Mouse (Mus musculus): ENCODE results near the gene Gak.
A peak's percentile ranks its signal among the peaks of the same experiment; 100 is the strongest.

Gak gene

GRCm38 (mm10) chr5:108599923-108600322 lies 29.6 kb downstream of the Gak start:
- DNase-seq (ENCODE audit: low spot score in 2 of 2): no peak

- peak; percentile 48 to 76 for DNase-seq (ENCODE audit: low spot score in 2 of 2)
Observed at GRCm38 (mm10) chr5:108581361-108581891, 48.1 kb downstream of the Gak start.

GRCm38 (mm10) chr5:108573054-108573453 lies 56.5 kb downstream of the Gak start:
- no peak for DNase-seq (ENCODE audit: low spot score in 2 of 2)

- no peak for DNase-seq (ENCODE audit: low spot score in 2 of 2)
Observed at GRCm38 (mm10) chr5:108570991-108571390, 58.6 kb downstream of the Gak start.

GRCm38 (mm10) chr5:108567104-108567503 lies 62.5 kb downstream of the Gak start:
- no peak for DNase-seq (ENCODE audit: low spot score in 2 of 2)

GRCm38 (mm10) chr5:108566523-108566922 lies 63.0 kb downstream of the Gak start:
- DNase-seq (ENCODE audit: low spot score in 2 of 2): no peak

DNA sequence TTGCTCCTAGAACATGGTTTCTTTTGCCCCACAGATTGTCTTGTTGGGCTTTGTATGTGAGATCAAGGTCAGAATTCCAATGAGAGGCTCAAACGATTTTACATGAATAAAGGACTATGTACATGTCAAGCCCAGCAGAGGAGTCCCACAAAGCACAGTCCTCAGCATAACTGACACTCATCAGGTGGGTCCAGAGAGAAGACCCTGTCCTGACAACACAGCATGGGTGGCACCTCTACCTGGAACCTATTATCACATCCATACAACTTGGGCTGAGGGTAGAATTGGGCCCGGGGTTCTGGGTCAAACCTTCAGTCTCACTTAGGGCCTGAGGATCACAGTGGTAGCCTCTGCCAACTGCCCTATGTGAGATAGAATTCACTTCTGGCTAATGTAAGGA lies 64.2 kb downstream of the Gak start:
- no peak for DNase-seq (ENCODE audit: low spot score in 2 of 2)

DNA sequence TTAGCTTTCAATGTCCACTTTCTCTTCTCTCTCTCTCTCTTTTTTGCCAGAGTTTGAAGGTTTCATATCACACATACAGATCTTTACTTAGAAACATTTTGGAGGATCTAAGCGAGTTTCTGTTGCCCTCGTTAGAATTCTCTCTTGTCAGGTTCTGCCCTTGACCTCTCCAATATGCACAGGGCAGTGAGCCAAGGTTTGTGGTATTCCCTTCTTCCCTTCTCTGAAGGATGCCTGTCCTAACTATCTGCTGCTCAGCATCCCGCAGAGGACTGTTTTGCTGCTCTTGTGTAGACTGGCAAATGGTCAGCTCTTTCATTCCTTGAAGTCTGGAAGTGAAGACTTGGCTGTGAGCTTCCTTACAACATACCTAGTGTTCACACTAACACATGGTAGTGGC lies 65.2 kb downstream of the Gak start:
- no peak for DNase-seq (ENCODE audit: low spot score in 2 of 2)

DNA sequence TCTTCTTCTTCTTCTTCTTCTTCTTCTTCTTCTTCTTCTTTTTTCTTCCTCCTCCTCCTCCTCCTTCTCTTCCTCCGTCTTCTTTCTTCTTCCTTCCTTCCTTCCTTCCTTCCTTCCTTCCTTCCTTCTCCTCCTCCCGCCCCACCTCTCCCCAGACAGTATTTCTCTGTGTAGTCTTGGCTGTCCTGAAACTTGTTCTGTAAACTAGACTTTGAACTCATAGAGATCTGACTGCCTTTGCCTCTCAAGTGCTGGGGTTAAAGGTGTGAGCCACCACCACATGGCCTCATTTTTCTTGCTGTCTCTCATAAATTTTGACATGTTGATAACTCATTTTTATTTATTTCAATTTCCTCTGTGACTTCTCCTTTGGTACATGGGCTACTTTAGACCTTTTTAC lies 67.1 kb downstream of the Gak start:
- DNase-seq (ENCODE audit: low spot score in 2 of 2): no peak

DNA sequence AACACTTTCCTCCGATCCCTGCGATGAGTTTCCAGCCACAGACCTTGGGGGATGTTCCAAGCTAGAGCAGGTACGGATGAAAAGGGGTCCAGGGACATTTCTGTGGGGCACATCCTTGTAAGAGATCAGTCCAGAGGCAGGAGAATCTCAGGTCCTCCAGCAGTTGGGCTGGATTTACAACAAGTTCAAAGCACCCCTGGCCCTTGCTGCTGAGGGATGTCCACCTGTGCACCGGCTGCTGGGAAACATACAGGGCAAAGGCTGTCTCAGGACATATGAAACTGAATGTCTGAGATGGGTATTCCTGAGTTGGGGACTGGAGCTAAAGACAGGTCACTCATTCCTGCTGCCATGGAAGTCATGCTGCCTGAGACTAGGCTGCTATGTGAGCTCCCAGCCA lies 72.6 kb downstream of the Gak start:
- DNase-seq (ENCODE audit: low spot score in 2 of 2): no peak

GRCm38 (mm10) chr5:108554041-108554440 lies 75.5 kb downstream of the Gak start:
- no peak for DNase-seq (ENCODE audit: low spot score in 2 of 2)

- DNase-seq (ENCODE audit: low spot score in 2 of 2): peak in 1 of 2 experiments; percentile 11
Observed at GRCm38 (mm10) chr5:108550207-108550594, 79.4 kb downstream of the Gak start.

GRCm38 (mm10) chr5:108549489-108550206 lies 79.9 kb downstream of the Gak start, which contains the start of gene Cplx1:
TSS of gene Cplx1 (minus strand) at chr5:108550024.
- DNase-seq (ENCODE audit: low spot score in 2 of 2): peak; percentile 63 to 66

DNA sequence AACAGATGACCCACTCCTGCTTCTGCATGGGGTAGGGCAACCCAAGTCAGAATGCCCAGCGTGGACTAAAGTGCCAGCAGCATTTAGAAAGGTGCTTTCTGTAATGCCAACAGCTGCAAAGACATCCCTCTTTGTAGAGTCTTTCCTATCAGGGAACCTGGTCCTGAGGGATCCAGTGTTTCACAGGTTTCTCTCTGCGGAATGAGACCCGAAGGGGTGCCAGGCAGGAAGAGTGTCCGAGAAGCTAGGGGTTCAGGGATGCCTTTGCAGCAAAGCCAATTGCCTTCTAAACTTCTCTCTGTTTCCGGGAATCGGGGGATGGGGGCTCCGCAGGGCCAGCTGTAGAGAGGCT lies 80.4 kb downstream of the Gak start:
- no peak for DNase-seq (ENCODE audit: low spot score in 2 of 2)

- DNase-seq (ENCODE audit: low spot score in 2 of 2): no peak
Observed at GRCm38 (mm10) chr5:108547636-108548035, 81.9 kb downstream of the Gak start.

- DNase-seq (ENCODE audit: low spot score in 2 of 2): no peak
Observed at GRCm38 (mm10) chr5:108543516-108544291, 85.9 kb downstream of the Gak start.

- DNase-seq (ENCODE audit: low spot score in 2 of 2): no peak
Observed at GRCm38 (mm10) chr5:108534188-108534587, 95.4 kb downstream of the Gak start.

- DNase-seq (ENCODE audit: low spot score in 2 of 2): no peak
Observed at GRCm38 (mm10) chr5:108522597-108522996, 107.0 kb downstream of the Gak start.

GRCm38 (mm10) chr5:108521896-108522295 lies 107.7 kb downstream of the Gak start:
- peak in 1 of 2 experiments; percentile 51 for DNase-seq (ENCODE audit: low spot score in 2 of 2)

DNA sequence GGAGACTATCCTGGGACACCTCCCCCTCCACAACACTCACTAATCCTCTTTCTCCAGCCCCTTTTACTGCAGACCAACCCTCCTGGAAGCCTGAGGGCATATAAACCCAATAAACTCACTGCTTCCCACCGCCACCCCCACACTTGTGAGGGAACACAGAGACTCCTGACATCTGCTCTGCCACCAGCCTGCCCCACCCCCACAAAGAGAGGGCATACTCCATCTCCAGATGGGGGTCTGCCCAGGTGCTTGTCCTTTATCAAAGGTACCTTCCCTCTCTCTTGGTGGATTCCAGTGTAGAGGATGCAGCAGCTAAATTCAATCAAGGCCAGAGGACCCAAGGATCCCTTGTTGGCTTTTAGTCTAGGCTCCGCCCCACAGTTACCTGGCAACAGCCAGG lies 108.5 kb downstream of the Gak start:
- no peak for DNase-seq (ENCODE audit: low spot score in 2 of 2)

- no peak for DNase-seq (ENCODE audit: low spot score in 2 of 2)
Observed at GRCm38 (mm10) chr5:108520153-108520552, 109.4 kb downstream of the Gak start.
